Mouse (Mus musculus) cerebellum, adult 11-12 months (tissue): Measurements from ENCODE around the gene Zc3h10.
"Not testable (repeated sequence)": the region's sequence is repeated elsewhere in the genome, so short reads cannot be mapped to it uniquely, and the experiment has no call there.

Experiments
- DNase-seq: peaks from one replicate; pipeline ENCODE4 v3.0.0; 2022

Zc3h10 gene

DNA sequence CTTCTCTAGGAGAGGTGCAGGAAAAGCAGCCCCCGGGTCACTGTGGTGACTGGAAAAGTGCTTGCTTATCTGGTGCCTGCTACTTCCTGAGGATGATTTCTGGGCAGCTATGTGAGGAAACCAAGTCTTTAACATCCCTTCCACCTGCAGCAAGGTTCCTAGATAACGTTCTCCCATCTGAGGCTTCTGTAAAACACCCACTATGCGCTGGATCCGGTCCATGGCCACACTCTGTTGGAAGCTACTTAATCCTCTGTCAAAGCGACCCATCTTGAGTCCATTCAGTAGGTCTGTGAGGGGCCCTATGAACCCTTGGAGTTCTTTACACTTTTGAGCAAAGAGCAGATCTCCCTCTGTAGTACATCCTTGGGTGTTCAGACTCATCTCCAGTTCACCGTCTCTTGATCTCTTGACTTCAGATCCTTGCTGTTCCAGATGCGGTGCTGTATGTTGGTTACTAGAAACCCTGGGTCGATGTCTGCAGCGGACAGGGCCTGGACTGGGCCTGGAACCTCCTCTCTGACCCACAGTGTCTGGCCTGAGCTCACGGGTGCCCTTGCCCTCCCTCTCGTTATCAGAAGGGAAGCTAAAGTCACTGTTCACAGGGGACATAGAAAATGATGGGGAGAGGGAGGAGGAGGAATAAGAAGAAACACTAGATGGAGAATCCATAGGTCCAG lies 2.7 kb upstream of the Zc3h10 start:
- DNase-seq = peak; percentile 59

DNA sequence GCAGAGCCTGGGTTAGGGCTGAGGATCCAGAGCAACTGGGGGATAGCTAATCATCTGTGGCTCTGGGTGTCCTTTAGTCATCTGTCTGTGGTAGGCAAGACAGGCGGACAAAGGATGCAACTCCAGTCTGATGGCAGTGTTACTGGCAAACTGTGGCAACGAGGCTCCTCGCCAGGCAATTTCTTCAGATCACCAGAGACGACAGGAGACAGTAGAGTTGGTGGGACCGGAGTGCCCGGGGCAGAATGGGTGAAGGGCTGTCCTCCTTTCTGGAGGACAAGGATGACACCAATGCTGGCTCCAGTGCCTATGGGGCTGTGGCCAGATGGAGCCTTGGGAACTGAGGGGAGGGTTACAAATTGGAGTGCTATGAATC lies 2.1 kb upstream of the Zc3h10 start:
- DNase-seq = peak; percentile 80

DNA sequence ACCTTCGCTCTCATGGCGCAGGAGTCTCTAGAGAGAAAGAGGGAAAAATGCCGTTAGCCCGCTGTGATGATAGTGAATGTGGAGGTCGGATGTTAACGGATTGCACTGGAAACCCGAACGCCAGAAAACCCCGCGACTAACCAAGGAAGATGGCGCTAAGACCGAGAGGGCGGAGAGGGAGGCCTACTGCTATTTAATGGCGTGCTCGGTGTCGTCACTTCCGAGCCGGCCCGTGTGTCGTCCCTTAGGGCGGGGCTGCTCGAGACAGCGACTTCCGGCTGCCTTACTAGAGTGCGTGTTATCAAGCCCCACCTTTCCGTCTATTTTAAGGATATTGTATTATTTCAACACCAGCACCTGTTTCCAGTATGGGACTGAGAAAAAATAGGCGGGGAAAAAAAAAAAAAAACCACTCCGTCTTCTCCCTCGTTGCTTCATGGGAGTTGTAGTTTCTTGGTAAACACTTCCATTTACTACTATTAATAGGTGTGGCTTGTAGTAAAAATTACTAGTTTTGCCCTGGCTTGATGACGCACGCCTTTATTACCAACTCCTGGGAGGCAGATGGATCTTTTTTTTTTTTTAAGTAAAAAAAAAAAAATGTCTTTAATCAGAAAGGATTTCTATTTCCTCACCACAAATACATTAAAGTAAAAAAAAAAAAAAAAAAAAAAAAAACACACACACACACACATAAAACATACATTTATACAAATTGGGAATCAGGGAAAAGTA lies 1.5 kb upstream of the Zc3h10 start, which contains the start of gene Rpl41:
TSS of gene Rpl41 (minus strand) at position 359 of the 735 bp plus-strand sequence.
- DNase-seq = peak; percentile 97

DNA sequence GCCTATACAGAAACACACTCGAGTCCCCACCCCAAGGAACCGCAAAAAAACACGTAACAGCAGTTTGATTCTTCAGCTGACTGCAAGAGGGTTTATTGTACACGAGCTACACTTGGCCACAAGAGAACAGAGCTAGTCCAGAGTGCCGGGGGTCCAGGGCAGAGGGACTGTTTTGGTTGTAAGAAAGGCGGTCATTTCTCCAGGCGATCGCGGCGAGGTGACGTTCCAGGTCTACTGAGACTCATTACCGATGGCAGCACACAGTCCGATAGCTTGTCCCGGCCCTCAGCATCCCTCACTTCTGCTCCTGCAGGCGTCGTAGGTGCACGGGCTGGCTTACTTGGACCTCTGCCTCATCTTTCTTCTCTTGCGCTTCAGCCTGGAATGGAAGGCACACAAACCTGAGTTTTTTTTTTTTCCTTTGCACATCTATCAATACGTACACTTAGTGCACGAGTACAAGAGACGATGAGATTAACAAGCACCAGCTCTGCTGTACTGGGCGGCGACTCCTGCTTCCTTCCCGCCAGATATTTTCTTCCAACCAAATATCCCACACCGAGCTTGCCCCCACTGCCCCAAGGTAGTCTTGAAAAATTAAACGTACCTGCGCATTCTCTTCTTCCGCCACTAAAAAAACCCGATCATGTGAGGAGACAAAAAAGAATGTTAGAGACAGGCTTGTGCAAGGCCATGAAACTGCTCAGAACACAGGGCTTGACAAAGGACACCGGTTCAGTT lies 647 bp upstream of the Zc3h10 start:
- DNase-seq = not testable (repeated sequence)

DNA sequence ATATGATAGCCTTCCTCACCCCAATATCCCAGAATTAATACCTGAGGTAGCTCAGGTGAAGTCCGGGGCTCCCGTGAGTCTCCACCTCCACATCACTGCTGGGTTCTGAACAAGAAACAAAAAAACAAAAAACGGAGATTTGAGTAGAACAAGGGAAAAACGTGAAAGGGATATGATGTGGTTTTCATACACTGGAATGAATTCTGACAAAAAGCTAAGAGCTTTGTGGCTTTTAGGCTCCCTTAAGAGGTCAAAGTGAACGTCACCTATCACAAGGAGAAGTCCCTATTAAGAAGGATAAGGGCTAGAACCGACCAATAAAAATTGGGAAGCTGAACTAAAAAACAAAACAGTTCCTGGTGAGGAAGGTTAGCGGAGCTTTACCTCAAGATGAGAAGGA lies 787 bp downstream of the Zc3h10 start:
- DNase-seq = no peak

DNA sequence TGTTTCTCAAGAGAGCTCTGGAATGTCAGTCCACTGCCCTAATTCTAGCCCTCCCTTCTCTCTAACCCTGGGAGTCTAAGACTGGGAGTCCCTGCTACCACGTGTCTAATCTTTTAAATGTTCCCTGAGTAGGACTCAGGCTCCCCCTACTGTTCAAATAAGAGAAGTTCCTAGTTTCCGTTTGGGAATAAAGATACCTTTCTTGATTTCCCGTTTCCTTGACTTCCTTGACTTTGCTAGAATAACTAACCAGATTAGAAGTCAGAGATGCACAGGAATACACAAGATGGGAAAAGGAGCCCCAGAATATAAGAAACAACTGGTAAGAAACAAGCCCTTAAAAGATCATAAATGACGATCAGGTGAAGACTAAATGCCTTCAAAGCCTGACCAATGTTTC lies 1.2 kb downstream of the Zc3h10 start:
- no peak for DNase-seq

DNA sequence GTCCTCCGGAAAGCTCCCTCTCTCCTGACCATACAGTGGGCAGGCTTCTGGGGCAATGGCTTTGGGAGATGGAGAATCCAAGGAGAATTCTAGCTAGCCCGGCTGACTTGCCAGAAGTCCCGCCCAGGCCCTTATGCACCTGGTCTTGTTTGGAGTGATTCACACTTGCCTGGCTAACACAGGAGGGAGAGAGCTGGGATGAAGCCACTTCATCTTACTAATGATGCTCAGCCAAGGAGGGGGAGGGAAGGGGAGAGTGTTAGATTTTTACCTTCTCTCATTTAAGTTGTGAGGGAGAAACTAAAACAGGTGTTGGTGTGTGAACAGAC lies 2.0 kb downstream of the Zc3h10 start:
- peak; percentile 54 for DNase-seq

DNA sequence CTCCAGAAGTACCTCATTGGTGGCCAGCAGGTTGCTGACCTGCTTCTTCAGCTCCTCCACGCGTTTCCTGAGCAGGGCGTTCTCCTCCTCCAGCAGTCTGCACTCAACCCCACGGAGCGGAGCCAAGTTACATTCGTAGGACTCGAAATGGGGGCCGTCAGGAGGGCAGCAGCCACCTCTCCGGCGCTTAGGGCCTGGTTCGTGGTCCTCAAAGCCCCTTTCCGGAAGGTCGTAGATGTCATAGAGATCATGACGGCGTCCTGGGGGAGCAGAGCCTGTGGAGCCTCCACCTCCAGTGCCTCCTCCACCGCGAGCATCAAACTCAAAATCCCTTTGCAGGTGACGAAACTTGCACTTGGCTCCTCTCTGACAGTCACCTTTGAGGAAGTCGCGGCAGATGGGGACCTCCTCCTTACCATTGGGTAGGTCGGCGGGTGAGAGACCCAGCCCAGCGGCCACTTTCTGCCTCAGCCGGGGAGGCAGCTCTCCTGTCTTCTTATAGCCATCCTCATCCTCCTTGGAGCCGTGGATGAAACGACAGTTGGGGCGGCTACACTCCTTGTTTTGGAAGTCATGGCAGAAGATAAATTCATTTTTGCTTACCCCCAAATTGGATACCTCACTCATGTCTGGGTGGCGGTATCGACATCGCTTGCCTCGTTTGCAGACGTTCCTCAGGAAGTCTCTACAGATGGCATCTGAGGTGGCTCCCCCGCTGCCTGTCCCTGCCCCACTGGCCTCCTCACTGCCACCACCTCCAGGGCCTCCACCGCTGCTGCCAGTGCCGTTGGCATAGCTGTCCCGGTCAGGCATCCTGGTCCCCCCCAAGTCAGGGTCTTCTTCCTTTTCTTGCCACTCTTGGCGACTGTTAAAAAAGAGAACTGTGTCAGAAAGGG lies 2.7 kb downstream of the Zc3h10 start:
- peak; percentile 59 for DNase-seq

DNA sequence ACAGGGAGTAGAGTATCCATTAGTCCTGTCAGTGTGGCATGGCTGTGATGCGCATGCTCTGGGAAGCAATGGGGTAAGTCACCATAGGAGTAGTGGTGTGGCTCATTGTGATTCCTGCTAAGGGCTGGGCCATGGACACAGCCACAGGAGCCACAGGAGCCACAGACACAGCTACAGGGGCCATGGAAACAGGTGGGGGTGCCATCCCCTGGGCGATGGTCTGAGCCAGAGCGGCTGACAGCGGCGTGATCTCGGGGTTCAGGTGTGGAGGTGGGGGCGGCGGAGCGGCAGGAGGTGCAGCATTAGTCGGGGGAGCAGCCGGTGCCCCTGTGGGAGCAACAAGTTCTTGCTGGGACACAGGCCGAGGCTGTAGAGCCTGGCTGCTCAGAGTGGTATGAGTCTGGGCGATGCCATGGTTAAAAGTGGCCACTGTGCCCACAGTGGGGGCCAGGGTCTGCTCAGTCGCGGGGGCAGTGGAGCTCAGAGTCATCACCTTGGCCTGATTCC lies 3.4 kb downstream of the Zc3h10 start:
- peak; percentile 51 for DNase-seq

DNA sequence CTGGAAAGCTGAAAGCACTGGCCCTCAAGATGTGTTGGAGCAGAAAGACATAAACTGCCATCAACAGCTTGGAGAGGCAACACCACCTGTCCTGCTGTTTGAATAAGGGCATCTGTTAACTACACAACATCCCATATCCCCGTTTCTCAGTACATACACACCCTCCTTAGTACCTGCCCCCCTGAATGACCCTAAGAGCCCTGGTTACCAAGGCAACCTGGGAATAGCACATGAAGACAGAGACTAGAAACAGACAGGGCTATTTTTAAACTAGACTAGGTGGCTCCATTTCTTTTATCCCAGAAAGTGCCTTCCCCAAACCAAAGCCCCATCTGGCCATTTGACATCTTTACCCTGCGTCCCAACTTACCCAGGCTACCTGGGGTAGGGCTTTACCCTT lies 4.5 kb downstream of the Zc3h10 start:
- DNase-seq = no peak

DNA sequence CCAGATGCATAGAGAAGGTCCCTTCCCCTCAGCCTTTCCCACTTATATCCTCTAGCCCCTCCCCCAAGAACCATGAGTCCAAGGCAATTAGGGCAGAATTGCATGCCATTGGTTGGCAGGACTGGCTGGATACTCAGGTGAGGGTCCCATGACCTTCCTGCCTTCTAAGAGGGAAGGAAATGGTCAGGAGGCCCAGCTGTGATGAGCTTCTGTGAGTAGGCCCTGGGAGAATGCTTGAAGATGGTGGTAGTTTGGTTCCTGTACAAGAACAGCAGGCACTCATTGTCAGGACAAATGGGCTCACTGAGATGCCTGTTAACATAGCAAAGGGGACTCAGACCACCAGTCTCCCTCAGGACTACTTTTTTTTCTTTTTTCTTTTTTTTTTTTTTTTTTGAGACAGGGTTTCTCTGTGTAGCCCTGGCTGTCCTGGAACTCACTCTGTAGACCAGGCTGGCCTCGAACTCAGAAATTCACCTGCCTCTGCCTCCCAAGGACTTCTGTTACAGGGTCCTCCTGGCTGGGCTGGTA lies 9.2 kb downstream of the Zc3h10 start:
- no peak for DNase-seq

DNA sequence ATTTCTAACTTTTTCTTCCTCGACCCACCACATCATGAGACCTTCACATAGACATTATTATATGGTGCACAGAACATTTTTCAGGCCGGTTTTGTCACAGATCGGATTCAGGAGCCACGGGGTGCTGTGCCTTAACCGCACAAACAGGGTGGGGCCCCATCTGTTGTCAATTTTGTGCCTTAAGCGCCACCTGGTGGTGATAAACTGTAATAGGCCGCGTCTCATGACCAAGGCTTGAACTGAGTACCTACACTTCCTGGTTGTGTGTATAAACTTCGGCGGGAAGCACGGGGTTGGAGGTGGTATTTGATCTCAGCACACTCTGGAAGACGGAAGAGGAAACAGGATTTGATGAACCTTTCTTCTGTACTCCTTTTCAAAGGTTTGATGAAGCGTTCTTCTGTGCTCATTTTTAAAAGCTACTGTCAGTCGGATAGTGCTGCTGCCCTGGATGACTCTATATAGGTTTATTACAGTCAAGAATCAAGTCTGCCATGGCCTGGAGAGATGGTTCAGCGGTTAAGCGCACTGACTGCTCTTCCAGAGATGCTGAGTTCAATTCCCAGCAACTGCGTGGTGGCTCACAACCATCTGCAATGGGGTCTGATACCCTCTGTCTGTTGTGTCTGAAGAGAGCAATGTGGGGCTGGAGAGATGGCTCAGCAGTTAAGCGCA lies 11.2 kb downstream of the Zc3h10 start:
- DNase-seq = peak; percentile 87

DNA sequence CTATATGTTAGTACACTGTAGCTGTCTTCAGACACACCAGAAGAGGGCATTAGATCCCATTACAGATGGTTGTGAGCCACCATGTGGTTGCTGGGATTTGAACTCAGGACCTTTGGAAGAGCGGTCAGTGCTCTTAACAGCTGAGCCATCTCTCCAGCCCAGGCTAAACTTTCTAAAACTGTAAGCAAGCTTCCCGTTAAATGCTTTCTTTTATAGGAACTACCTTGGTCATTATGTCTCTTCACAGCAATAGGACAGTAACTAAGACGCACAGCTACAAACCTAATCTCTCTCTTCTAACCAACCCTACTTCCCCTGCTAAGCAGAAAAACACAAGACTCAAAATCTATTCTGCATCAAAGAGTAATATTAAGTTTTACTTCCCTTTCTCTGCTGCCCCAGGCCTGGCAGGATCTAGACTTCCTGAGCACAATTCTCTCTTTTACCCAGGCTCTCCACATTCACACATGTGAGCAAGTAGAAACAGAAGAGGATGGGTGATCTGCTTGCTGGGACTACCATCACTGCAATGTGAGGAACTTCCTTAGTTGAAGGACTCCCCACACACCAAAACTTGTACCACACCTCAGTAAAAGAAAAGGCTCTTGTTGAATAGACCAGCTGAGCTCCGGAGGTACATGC lies 11.8 kb downstream of the Zc3h10 start:
- no peak for DNase-seq

DNA sequence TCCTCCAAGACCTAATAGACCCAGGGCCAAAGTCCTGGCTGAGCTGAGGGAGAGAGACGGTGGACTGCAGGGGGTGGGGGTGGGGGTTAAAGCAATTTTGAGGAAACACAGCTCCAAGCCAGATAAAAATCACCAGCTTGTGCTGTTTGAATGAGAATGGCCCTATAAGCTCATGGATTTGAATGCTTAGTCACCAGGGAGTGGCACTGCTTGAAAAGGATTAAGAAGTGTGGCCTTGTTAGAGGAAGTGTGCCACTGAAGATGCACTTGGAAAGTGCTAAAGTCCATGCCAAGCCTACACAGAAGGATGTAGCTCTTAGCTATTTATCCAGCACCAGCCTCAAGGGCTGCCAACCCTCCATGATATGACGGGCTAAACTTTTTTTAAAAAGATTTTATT lies 12.4 kb downstream of the Zc3h10 start:
- DNase-seq = no peak

DNA sequence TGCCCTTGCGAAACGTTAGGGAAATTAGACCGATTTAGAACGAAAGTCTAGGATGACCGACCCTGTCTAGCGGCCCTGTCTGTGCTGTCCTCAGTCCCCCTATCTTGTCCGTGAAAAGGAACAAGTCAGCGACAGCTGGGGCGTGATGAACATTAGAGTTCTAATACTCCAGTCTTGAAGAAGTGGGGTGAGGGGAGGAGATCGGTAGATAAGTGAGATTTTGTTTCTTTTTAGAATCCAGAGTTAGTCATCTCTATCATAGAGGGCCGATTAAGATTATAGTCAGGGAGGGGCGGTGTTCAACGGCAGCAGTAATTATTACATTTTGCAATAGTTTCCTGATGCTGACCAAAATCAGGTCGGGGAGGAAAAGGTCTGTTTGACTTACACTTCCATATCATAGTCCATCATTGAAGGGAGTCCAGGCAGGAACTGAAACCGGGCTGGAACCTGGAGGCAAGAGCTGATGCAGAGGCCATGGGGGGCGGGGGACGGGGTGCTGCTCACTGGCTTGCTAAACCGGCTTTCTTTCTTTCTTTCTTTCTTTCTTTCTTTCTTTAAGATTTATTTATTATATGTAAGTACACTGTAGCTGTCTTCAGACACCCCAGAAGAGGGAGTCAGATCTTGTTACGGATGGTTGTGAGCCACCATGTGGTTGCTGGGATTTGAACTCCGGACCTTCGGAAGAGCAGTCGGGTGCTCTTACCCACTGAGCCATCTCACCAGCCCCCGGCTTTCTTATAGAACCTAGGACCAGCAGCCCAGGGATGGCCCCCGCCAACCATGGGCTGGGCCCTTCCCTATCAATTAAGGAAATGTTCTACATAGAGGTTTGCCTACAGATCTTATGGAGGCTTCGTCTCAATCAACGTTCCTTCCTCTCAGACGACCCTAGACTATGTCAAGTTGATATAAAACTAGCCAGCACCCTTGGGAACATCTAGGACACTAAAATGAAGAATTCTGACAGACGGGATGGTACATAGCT lies 20.9 kb downstream of the Zc3h10 start:
- no peak for DNase-seq

DNA sequence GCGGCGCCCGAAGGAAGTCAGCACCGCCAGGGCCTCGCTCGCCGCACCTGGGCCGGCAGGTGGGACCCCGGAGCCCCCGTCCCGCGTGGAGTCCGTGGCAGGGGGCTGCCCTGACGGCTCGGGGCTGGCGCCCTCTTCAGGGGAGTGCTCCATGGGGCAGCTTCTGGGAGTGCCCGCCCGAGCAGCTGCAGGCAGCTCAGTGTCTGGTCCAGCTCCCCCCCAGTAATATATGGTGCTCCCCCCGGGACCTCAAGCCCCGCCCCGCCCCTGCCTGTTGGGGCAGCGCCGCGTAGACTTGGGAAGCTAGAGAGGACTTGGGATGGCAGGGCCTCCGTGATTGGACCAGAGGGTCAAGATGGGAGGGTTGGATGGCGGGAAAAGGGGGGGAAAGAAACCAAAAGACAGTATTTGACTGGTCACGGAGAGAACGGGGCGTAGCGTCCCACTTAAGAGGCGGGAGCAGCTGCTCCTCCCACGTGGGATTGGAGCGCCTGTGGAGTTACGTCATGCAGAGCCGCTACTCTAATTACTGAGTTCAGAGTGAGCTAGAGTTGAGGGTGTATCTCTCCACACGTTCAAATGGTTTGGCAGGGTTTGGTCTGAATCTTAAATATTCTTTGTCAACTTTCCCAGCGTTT lies 21.8 kb downstream of the Zc3h10 start, which contains the start of gene Esyt1:
TSS of gene Esyt1 (minus strand) at position 201 of the 638 bp plus-strand sequence.
- DNase-seq = peak; percentile 98

DNA sequence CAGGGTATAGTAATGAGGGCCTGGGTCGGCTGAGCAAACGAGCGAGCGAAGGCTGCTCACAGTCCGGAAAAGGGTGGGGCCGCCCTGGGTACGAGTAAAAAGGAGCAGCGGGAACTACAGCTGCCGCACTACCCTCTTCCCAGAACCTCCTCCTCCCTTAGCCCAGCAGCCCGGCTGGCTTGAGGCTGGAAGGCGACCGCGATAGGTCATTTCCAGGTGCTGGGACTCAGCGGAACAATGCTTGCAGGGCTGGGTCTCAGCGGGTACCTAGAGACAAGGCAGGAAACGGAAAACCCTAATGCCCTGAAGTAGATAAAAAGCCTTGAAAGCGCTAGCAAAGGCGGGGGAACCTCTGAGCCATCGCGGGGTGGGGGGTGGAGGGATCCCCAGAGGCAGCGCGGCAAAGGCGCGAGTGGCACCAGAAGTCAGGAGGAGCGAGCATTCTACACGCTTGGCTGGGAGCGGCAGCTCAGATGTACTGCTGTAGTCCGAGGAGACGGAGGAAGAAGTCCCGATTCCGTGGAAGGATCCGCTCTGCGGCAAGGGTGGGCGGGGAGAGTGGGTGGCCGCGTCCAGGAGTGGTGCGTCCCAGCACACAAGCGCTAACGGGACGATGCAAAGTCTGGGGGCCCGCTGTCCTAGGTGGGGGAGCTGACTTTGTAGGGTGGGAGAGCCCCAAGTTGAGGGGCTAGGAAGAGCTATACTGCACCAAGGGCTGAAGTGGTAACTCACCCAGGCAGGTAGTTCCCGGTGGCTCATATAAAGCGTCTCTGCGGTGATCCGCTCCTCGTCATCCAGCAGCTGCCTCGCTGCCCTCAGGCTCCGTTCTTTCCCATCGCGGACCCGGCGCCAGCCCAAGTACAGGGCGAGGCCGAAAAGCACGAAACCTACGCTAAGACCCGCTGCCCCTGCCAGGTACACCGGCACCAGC lies 22.6 kb downstream of the Zc3h10 start:
- peak; percentile 55 for DNase-seq

DNA sequence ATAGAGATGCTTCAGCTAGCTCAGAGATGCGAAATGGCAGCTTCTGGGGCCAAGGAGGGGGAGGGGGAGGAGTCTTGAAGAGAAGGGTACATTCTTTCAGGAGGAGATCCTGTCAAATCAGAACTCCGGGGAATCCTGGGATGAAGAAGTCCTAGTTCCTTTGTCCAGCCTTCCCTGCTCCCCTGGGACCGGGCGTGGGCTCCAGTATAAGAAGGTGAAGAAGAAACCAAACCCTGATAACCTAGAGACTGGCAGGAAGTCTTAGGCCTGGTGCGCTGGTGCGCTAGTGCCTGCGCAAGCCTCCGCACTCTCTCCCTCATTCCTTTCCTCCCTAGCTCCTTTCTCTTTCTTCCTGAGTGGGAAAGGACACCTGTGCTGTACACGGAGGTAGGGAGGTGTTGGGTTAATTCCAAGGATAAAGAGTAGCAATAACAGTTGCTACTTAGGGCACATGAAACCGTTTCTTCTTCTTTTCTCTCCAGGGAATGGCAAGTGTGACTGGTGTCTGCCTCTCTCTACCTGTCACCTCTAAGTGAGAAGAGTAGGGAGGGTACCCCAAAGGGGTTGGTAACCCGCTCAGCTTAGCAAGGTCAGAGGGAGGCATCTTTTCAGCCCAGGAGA lies 23.4 kb downstream of the Zc3h10 start:
- no peak for DNase-seq
